Mouse (Mus musculus) myocyte (in vitro differentiated cells): ENCODE data around the gene Hcn1. TPM values are rescaled to one million over a fixed set of nuclear protein-coding genes. Genes with fewer than 3 reads are reported as not detected.

Experiments
- H3K27me3 ChIP-seq: one replicate; pipeline ENCODE4 v1.6.1; 2011; ENCODE audit not compliant: control insufficient read depth, insufficient read depth, insufficient read length
- H3K36me3 ChIP-seq: one replicate; pipeline ENCODE4 v1.6.1; 2011; ENCODE audit not compliant: control insufficient read depth, insufficient read depth
- H3K4me2 ChIP-seq: one replicate; pipeline ENCODE4 v1.6.1; 2011; ENCODE audit warnings: low read depth, control low read depth
- H3K4me3 ChIP-seq: one replicate; pipeline ENCODE4 v1.5.1; 2011; ENCODE audit warnings: mild to moderate bottlenecking, control low read depth, moderate library complexity
- H3K79me2 ChIP-seq: one replicate; pipeline ENCODE4 v1.6.1; 2011; ENCODE audit not compliant: control insufficient read depth, insufficient read depth
- H3ac ChIP-seq: one replicate; pipeline ENCODE4 v1.6.1; 2011; ENCODE audit not compliant: control insufficient read depth, insufficient read length
- CEBPB ChIP-seq: IDR thresholded peaks from 2 replicates; pipeline ENCODE4 v1.6.1; 2011; ENCODE audit warnings: mild to moderate bottlenecking, moderate library complexity; ENCODE audit not compliant: poor library complexity, insufficient read depth, severe bottlenecking
- E2F4 ChIP-seq: IDR thresholded peaks from one replicate; pipeline ENCODE4 v1.6.1; 2011; ENCODE audit warnings: mild to moderate bottlenecking, control low read depth, moderate library complexity; ENCODE audit not compliant: insufficient read depth
- MAX ChIP-seq: IDR thresholded peaks from one replicate; pipeline ENCODE4 v1.6.1; 2011; ENCODE audit warnings: low read depth, mild to moderate bottlenecking, control low read depth
- MYOD1 ChIP-seq, 3 experiments: IDR thresholded peaks; one replicate each; pipeline ENCODE4 v1.6.1; 2011; ENCODE audit warnings: control low read depth in 2 of 3, low read depth in 2 of 3, mild to moderate bottlenecking in 2 of 3, moderate library complexity in 1 of 3; ENCODE audit not compliant: insufficient read length in 2 of 3, control insufficient read depth in 1 of 3
- MYOG ChIP-seq, 3 experiments: IDR thresholded peaks; one replicate each; pipeline ENCODE4 v1.6.1; 2011; ENCODE audit warnings: control low read depth in 2 of 3, low read depth in 2 of 3, mild to moderate bottlenecking in 2 of 3; ENCODE audit not compliant: insufficient read length in 2 of 3, control insufficient read depth in 1 of 3, insufficient read depth in 1 of 3
- POLR2A ChIP-seq: IDR thresholded peaks from one replicate; pipeline ENCODE4 v1.6.1; 2011; ENCODE audit warnings: low read depth, mild to moderate bottlenecking, control low read depth, moderate library complexity; ENCODE audit not compliant: insufficient read length
- POLR2AphosphoS2 ChIP-seq: IDR thresholded peaks from one replicate; pipeline ENCODE4 v1.6.1; 2011; ENCODE audit warnings: low read depth, control low read depth; ENCODE audit not compliant: insufficient read length
- REST ChIP-seq: IDR thresholded peaks from one replicate; pipeline ENCODE4 v1.6.1; 2011; ENCODE audit warnings: mild to moderate bottlenecking, control low read depth, moderate library complexity; ENCODE audit not compliant: insufficient read depth, insufficient read length
- SRF ChIP-seq: IDR thresholded peaks from one replicate; pipeline ENCODE4 v1.6.1; 2011; ENCODE audit warnings: low read depth; ENCODE audit not compliant: control insufficient read depth, insufficient read length
- TCF12 ChIP-seq: IDR thresholded peaks from one replicate; pipeline ENCODE4 v1.6.1; 2011; ENCODE audit warnings: mild to moderate bottlenecking, control low read depth; ENCODE audit not compliant: poor library complexity, insufficient read depth, severe bottlenecking
- TCF3 ChIP-seq: IDR thresholded peaks from one replicate; pipeline ENCODE4 v1.6.1; 2011; ENCODE audit warnings: low read depth, control low read depth; ENCODE audit not compliant: insufficient read length
- USF1 ChIP-seq: IDR thresholded peaks from one replicate; pipeline ENCODE4 v1.6.1; 2011; ENCODE audit warnings: low read depth, mild to moderate bottlenecking, control low read depth, moderate library complexity
- polyA plus RNA-seq: library from polyadenylated mRNA; unstranded; fragments of >200 nt; fragmentation: generic; extraction: Trizol; gene quantifications from one replicate; pipeline ENCODE4 v1.2.1, GENCODE M21; 2012; ENCODE audit warnings: missing spikeins

Hcn1 gene
- polyA plus RNA-seq, 1 experiment = 0.13 TPM

GRCm38 (mm10) chr13:117687670-117688069, 85.5 kb downstream of the Hcn1 start:
- no peak overlapping the region for H3K4me3 ChIP-seq
- H3K36me3 ChIP-seq = no peaks in the 10 kb centered on the region
- H3ac ChIP-seq = no peak overlapping the region
- H3K4me2 ChIP-seq = no peak overlapping the region
- TF ChIP-seq TCF12 (no peak), POLR2AphosphoS2 (no peak), CEBPB (no peak), E2F4 (no peak), MYOD1 (IDR thresholded peaks at IDR 0.05; ENCODE audit: control insufficient read depth in 1 of 3, insufficient read length in 2 of 3, low read depth in 2 of 3) (no peak), SRF (no peak), REST (no peak), POLR2A (no peak), MYOG (IDR thresholded peaks at IDR 0.05; ENCODE audit: control insufficient read depth in 1 of 3, insufficient read depth in 1 of 3, insufficient read length in 2 of 3, low read depth in 2 of 3) (no peak), MAX (no peak), USF1 (no peak), TCF3 (no peak)
- no peaks in the 10 kb centered on the region for H3K79me2 ChIP-seq
- H3K27me3 ChIP-seq = no peaks in the 10 kb centered on the region

- Histone ChIP-seq H3K4me2 (no peak overlapping the region), H3K27me3 (no peaks in the 10 kb centered on the region), H3K79me2 (no peaks in the 10 kb centered on the region), H3K4me3 (no peak overlapping the region), H3K36me3 (no peaks in the 10 kb centered on the region), H3ac (no peak overlapping the region)
- TF ChIP-seq POLR2A (no peak), MYOG (IDR thresholded peaks at IDR 0.05; ENCODE audit: control insufficient read depth in 1 of 3, insufficient read depth in 1 of 3, insufficient read length in 2 of 3, low read depth in 2 of 3) (no peak), E2F4 (no peak), MAX (no peak), POLR2AphosphoS2 (no peak), REST (no peak)
Observed at GRCm38 (mm10) chr13:117694729-117695332, 92.7 kb downstream of the Hcn1 start.

- H3K36me3 ChIP-seq = no peaks in the 10 kb centered on the region
- H3K27me3 ChIP-seq = no peaks in the 10 kb centered on the region
- no peak overlapping the region for H3K4me2 ChIP-seq
- H3ac ChIP-seq = no peak overlapping the region
- H3K4me3 ChIP-seq = no peak overlapping the region
- no peaks in the 10 kb centered on the region for H3K79me2 ChIP-seq
- TF ChIP-seq MYOG (IDR thresholded peaks at IDR 0.05; ENCODE audit: control insufficient read depth in 1 of 3, insufficient read depth in 1 of 3, insufficient read length in 2 of 3, low read depth in 2 of 3) = no peak
- TF ChIP-seq TCF12 = no peak
- TF ChIP-seq MYOD1 (IDR thresholded peaks at IDR 0.05; ENCODE audit: control insufficient read depth in 1 of 3, insufficient read length in 2 of 3, low read depth in 2 of 3) = no peak
- TF ChIP-seq POLR2A = no peak
- TF ChIP-seq USF1 = no peak
- no peak for TF ChIP-seq E2F4
- TF ChIP-seq REST = no peak
- TF ChIP-seq TCF3 = no peak
- no peak for TF ChIP-seq SRF
- TF ChIP-seq CEBPB = no peak
- no peak for TF ChIP-seq POLR2AphosphoS2
- TF ChIP-seq MAX = no peak
Observed at GRCm38 (mm10) chr13:117705573-117705972, 103.5 kb downstream of the Hcn1 start.

- TF ChIP-seq CEBPB (no peak), TCF3 (no peak), USF1 (no peak), MYOG (IDR thresholded peaks at IDR 0.05; ENCODE audit: control insufficient read depth in 1 of 3, insufficient read depth in 1 of 3, insufficient read length in 2 of 3, low read depth in 2 of 3) (no peak), MAX (no peak), SRF (no peak), POLR2AphosphoS2 (no peak), TCF12 (no peak), MYOD1 (IDR thresholded peaks at IDR 0.05; ENCODE audit: control insufficient read depth in 1 of 3, insufficient read length in 2 of 3, low read depth in 2 of 3) (no peak), POLR2A (no peak), E2F4 (no peak), REST (no peak)
- no peak overlapping the region for H3K4me3 ChIP-seq
- no peaks in the 10 kb centered on the region for H3K36me3 ChIP-seq
- no peaks in the 10 kb centered on the region for H3K79me2 ChIP-seq
- peak overlapping the region; percentile 42 for H3K4me2 ChIP-seq
- H3K27me3 ChIP-seq = no peaks in the 10 kb centered on the region
- no peak overlapping the region for H3ac ChIP-seq
Observed at GRCm38 (mm10) chr13:117705997-117706396, 103.9 kb downstream of the Hcn1 start.

- H3K4me3 ChIP-seq = no peak overlapping the region
- no peaks in the 10 kb centered on the region for H3K27me3 ChIP-seq
- no peaks in the 10 kb centered on the region for H3K79me2 ChIP-seq
- no peak overlapping the region for H3ac ChIP-seq
- H3K4me2 ChIP-seq = peak overlapping the region; percentile 42
- TF ChIP-seq MAX (no peak), POLR2A (no peak), MYOG (IDR thresholded peaks at IDR 0.05; ENCODE audit: control insufficient read depth in 1 of 3, insufficient read depth in 1 of 3, insufficient read length in 2 of 3, low read depth in 2 of 3) (peak in 1 of 3 experiments; percentile 75), CEBPB (peak; percentile 87)
- H3K36me3 ChIP-seq = no peaks in the 10 kb centered on the region
Observed at GRCm38 (mm10) chr13:117706496-117706895, 104.4 kb downstream of the Hcn1 start.
